Mouse (Mus musculus) gastrocnemius, adult 18-20 months (tissue): ENCODE measurements around the gene Tle2. TPM values are rescaled to one million over a fixed set of nuclear protein-coding genes. Genes with fewer than 3 reads are reported as not detected.
A peak's percentile ranks its signal among the peaks of the same experiment; 100 is the strongest.

Experiments
- DNase-seq: peaks from one replicate; pipeline ENCODE4 v3.0.0; 2021; ENCODE audit warnings: low spot score
- total RNA-seq, 2 experiments: library from RNA; stranded (reverse); gene quantifications; 2 replicates each; pipeline ENCODE4 v1.2.3; 2021

The Tle2 gene
- total RNA-seq, 2 experiments from 2014 or later: 4.9 to 7.4 TPM

- no peak for DNase-seq
Observed at GRCm38 (mm10) chr10:81572133-81572671, 2.2 kb upstream of the Tle2 start.

GRCm38 (mm10) chr10:81572975-81573374 lies 1.4 kb upstream of the Tle2 start:
- peak; percentile 75 for DNase-seq

GRCm38 (mm10) chr10:81575208-81575631 lies 859 bp downstream of the Tle2 start:
- no peak for DNase-seq

- DNase-seq: no peak
Observed at GRCm38 (mm10) chr10:81575695-81576094, 1.3 kb downstream of the Tle2 start.

GRCm38 (mm10) chr10:81579967-81580366 lies 5.6 kb downstream of the Tle2 start:
- DNase-seq: no peak

- DNase-seq: no peak
Observed at GRCm38 (mm10) chr10:81580441-81581070, 6.2 kb downstream of the Tle2 start.

GRCm38 (mm10) chr10:81583347-81583746 lies 9.0 kb downstream of the Tle2 start:
- no peak for DNase-seq

- no peak for DNase-seq
Observed at GRCm38 (mm10) chr10:81588739-81589138, 14.4 kb downstream of the Tle2 start.

GRCm38 (mm10) chr10:81591846-81592245 lies 17.5 kb downstream of the Tle2 start:
- no peak for DNase-seq

- DNase-seq: no peak
Observed at GRCm38 (mm10) chr10:81592631-81593030, 18.3 kb downstream of the Tle2 start.

GRCm38 (mm10) chr10:81593223-81593622 lies 18.9 kb downstream of the Tle2 start:
- DNase-seq: no peak

GRCm38 (mm10) chr10:81593935-81594334 lies 19.6 kb downstream of the Tle2 start:
- DNase-seq: no peak

- no peak for DNase-seq
Observed at GRCm38 (mm10) chr10:81595599-81595998, 21.2 kb downstream of the Tle2 start.

- DNase-seq: peak; percentile 63
Observed at GRCm38 (mm10) chr10:81596611-81597010, 22.2 kb downstream of the Tle2 start.

- DNase-seq: peak; percentile 50
Observed at GRCm38 (mm10) chr10:81597137-81597950, 23.0 kb downstream of the Tle2 start.

- no peak for DNase-seq
Observed at GRCm38 (mm10) chr10:81598342-81598741, 24.0 kb downstream of the Tle2 start.

- no peak for DNase-seq
Observed at GRCm38 (mm10) chr10:81598871-81599270, 24.5 kb downstream of the Tle2 start.

- no peak for DNase-seq
Observed at GRCm38 (mm10) chr10:81599630-81600029, 25.3 kb downstream of the Tle2 start.

GRCm38 (mm10) chr10:81600096-81600495 lies 25.7 kb downstream of the Tle2 start:
- no peak for DNase-seq

GRCm38 (mm10) chr10:81600738-81601203 lies 26.4 kb downstream of the Tle2 start, which contains the start of gene Tle6:
TSS of gene Tle6 (minus strand) at chr10:81601073.
- DNase-seq: peak; percentile 95

- no peak for DNase-seq
Observed at GRCm38 (mm10) chr10:81601396-81601905, 27.1 kb downstream of the Tle2 start.

GRCm38 (mm10) chr10:81602741-81603151 lies 28.4 kb downstream of the Tle2 start:
- DNase-seq: peak; percentile 32
